Mouse (Mus musculus): ENCODE results near the gene Nup210l.

GRCm38 (mm10) chr3:90248746-90249100, 144.8 kb downstream of the Nup210l start:
- TF ChIP-seq CTCF (IDR thresholded peaks at IDR 0.05; ENCODE audit: low read depth) (no peak), EP300 (IDR thresholded peaks at IDR 0.05; ENCODE audit: low read depth) (no peak)
